Mouse (Mus musculus) frontal cortex, postnatal 36 days (tissue): Measurements from ENCODE around the gene Shmt2.
A peak's percentile ranks its signal among the peaks of the same experiment; 100 is the strongest.

ENCODE experiments used
- DNase-seq, 2 experiments: peaks; one replicate each; pipeline ENCODE4 v3.0.0; 2022; ENCODE audit warnings: low spot score in 2 of 2

Shmt2 gene

DNA sequence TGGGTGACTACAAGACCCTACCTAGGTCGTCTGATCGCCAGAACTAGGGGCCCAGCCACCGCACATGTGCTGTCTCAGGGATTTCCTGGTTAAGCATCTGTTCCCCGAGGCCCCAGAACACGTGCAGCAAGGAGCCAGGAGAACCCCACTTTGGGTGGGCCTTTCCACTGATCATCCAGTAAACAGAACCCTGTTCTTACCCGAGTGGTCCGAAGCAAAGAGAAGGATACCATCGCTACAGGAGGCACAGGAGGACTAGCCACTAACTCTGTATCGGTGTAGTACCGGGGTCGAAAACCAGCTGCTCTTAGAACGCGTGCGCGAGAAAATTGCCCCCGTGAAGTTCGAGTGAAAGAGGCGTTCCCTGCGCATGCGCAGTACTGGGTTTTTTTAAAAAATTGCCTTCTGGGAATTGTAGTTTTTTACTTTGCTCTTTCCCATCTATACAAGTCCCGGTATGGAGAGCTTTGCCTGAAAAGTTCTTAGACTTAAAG lies at the start of gene Shmt2:
Gene Shmt2 (minus strand): TSS at position 357 of the 494 bp plus-strand sequence.
- peak; percentile 79 to 90 for DNase-seq

DNA sequence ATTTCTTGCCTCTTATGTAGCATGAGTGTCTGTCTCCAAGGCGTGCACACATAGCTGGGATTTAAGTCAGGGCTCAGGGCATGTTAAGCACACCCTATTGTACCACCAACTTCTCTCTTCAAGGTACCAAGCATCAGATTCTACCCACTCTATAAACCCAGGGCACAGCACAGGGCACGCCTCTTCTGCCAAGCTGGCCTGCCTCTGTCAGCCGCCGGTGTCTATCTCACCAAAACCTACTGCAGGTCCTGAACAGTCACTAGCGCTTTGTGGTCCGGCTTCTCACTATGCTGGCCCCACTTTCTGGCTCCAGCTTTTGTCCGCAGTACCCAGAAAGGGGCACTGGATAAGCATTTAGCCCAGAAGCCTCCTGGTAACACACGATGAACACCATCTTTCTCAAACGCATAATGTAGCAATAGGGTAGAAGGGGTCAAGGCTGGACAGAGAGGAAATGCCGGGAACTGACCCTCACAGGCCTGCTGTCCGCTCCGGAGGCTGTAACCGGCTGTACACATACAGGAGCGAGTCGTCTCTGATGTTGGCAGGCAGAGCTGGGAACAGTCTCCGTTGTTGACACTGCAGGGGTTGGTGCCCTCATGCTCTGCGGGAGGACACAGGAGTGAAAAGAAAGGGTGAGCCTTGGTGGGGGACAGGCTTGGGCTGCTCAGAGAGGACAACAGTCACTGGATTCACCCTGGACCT lies 48.8 kb upstream of the Shmt2 start:
- DNase-seq, result no peak

DNA sequence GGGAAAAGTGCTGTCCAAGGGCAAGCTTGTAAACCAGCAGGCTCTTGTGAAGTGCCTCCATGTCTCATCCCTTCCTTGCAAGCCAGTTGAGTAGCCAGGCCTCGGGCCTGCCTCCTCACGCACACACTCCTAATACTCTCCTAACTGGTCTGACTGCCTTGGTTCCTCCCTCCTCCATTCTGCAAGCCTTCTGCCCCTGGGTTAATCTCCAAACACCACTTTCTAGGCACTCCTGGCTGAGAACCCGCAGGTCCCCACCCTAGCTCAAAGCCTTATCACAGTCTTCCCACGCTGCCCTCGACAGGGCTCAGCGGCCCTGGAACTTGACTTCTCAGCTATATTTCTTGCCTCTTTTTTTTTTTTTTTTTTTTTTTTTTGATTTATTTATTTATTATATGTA lies 48.1 kb upstream of the Shmt2 start:
- no peak for DNase-seq

DNA sequence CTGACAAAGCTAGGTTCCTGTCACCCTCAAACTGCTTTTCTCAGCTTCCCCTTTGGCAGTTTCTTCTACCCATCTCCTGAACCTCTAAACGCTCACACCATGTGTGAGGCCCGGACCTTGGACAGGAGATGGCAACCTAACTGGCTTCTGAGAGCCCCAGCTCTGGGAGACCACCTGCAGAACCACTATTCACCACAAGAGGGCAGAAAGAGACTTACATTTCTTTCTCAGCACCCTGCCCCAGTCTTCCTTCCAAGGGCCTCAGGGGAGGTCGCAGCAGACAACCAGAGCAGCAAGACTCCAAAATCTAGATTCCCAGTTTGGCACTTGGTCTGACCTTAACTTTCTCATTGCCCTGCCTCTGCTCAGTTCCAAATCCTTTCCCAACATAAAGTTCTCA lies 47.2 kb upstream of the Shmt2 start:
- peak; percentile 62 to 74 for DNase-seq

DNA sequence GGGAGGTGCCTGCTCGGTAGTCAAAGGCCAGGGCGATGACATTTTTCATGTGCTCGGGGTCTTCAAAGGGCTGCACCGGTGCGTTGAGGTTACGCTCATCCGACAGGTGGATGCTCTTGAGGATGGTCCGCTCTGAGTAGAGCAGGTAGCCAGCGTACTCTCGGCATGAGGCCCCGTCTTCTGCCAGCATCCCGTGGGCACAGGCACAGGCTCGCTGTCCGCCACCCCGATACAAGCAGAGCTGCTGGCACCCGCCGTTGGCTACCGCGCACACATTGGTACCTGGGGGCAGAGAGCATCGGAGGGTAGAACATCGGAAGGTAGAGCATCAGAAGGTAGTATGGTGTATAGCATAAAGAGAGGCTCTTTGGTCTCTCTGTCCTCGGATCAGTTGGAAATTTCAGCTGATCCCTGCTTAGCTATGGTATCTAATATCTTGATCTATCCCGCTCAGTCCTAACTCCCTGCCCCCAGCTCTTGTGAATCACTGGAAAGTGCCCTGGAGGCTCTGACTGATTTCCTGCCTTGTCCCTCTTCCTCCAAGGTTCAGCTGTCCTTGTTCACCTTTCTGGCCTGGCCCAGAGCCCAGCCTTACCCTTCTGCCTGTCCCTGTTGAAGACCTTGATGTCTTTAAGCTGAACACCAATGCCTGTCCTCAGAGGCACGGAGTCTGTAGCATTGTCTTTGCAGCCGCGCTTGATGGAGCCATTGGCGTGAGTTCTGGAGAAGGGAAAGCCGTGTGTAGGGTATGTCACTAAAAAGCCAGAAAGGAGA lies 44.5 kb upstream of the Shmt2 start:
- DNase-seq, result no peak

DNA sequence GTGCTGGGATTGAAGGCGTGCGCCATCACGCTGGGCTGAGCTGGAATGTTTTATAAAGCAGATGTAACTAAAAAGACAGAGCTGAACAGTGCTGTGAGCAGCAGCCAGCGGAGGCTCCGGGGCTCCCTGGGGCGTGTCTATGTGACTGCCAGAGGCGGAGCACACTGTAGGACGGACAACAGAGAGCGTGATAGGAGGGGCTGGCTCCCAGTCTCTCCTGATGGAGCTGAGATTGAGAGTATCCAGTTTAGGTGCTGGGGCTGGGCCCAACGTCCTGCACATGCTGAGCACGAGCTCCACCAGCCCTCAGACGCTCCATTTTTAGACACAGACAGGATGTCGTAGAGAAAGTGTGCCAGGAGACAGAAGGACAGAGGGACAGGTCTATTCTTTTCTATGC lies 42.1 kb upstream of the Shmt2 start:
- peak in 1 of 2 experiments; percentile 42 for DNase-seq

DNA sequence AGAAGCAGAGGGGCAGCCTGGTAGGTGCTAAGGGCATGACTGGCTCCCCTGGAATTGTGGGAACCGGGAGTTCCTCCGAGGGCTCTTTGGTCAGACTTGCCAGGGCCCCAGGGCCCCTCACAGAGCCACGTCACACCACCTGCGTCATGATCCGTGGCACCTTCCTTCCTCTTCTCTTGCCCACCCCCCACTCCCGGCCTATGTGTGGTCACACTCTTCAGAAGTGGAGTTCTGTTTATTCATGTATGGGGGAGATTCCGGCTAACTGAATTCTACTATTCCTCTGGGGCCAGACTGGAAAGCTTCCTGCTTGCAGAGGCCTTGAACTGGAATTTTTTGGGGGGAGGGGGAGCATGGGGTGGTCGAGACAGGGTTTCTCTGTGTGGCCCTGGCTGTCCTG lies 41.6 kb upstream of the Shmt2 start:
- DNase-seq, result no peak

DNA sequence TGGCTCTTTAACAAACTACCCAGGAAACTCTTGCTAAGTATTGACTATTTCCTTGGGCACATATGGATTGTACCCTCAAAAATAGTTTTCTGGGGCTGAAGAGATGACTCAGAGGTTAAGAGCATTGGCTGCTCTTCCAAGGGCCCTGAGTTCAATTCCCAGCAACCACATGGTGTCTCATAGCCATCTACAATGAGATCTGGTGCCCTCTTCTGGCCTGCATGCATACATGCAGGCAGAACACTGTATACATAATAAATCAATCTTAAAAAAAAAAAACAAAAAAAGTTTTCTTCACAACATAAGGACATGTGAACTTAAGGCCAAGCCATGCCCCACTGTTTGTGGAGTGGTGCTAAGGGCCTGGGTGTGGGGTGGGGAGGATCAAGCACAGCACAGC lies 38.9 kb upstream of the Shmt2 start:
- DNase-seq, result no peak

DNA sequence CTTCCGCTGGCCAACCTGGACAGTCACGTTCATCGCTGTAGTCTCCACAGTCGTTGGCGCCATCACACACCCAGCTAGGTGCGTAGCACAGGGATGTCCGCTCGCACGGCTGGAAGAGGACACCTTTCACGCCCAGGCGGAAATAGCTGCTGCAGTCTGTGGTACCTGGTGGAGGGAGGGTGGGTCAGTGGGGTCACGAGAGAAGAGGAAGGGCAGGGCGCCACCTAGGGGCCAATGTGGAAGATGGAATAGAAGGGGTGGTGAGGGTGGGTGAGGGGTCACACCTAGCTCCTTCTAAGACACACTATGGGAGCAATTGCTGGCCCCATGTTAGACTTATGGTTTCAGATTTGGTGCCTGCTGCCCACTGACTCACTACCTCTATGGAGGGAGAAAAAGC lies 35.2 kb upstream of the Shmt2 start:
- DNase-seq, result no peak

DNA sequence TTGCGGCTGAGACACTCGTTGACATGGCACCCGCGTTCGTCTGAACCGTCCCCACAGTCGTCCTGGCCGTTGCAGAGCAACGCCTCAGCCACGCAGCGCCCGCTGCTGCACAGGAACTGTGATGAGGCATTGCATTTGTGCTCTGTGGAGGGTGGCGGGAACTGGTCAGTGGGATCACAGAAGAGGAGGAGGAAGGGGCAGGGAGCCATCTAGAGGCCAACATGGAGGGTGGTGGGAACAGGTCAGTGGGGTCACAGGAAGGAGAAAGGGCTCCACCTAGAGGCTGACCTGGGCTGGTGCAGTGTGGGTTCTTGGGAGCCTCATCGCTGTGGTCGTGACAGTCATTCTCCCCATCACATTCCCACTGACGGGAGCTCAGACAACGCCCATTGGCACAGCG lies 33.5 kb upstream of the Shmt2 start:
- no peak for DNase-seq

DNA sequence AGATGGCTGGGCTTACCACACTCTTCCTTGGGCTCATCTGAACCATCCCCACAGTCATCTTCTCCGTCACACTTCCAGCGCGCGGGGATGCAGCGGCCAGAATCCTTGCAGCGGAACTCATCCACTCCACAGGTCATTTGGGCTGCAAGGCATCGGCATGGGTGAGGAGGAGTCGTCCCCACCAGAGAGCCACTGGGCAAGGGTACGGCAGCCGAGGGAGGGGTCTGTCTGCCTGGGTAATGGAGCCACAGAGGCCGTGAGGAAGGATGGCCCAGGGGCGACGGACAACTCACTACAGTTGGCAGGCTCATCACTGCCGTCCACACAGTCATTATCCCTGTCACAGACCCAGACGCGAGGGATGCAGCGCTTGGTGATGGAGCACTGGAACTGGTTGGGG lies 27.6 kb upstream of the Shmt2 start:
- DNase-seq, result no peak

DNA sequence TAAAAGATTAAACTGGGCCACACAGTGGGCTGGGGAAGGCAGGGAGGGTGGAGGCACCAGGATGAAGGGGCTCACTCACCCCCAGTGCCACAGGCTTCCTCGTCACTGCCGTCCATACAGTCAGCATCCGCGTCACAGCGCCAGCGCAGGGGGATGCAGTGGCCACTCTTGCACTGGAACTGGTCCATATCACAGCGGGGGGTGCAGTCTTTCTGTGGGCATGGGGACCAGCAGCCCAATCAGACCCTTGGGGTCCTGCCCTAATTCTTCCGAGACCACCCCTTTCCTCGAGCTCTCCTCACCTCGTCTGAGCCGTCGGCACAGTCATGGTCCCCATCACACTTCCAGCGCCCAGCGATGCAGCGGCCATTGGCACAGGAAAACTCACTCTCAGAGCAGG lies 26.0 kb upstream of the Shmt2 start:
- DNase-seq, result no peak

DNA sequence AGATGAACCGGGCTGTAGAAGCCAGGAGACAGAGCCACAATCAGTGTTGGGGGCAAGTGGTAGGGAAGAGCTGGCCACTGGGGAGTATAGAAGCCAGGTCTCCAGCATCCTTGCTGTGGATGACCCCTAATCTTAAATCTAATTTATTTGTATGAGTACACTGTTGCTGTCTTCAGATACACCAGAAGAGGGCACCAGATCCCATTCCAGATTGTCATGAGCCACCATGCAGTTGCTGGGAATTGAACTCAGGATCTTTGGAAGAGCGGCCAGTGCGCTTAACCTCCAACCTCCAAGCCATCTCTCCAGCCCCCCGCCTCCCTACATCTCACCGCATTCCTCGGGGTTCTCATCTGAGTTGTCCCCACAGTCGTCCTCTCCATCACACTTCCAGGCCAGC lies 24.3 kb upstream of the Shmt2 start:
- DNase-seq, result no peak

DNA sequence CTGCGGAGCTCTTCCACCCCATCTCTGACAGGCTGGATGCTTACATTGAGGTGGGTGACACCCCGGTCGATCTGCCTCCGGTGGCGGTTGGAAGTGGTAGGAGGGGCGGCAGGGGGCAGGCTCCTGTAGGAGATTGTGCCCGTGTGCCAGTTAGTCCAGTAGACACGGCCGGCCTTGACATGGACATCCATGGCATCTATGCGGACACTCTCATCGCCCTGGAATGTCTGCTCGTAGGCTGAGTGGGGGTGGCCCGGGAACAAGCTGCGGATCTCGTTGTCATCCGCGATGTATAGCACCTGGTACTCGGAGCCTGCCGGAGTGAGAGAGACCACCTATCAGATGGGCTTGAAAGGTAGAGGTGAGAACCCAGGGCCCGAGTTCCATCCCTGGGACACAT lies 22.1 kb upstream of the Shmt2 start:
- no peak for DNase-seq

DNA sequence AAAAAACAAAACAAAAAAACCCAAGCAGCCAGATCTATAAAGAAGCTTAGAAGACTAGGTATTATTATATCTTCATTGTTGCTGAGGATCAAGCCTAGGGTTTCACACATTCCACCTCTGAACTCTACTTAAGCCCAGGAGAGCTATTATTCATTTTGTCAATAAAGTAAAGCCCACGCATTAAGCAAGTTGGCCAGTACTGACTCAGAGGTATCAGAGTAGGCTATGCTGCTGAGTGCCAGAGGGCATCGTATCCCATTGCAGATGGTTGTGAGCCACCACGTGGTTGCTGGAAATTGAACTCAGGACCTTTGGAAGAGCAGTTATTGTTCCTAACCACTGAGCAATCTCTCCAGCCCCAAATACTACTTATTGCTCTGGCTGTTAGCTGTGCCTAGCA lies 21.7 kb upstream of the Shmt2 start:
- no peak for DNase-seq

DNA sequence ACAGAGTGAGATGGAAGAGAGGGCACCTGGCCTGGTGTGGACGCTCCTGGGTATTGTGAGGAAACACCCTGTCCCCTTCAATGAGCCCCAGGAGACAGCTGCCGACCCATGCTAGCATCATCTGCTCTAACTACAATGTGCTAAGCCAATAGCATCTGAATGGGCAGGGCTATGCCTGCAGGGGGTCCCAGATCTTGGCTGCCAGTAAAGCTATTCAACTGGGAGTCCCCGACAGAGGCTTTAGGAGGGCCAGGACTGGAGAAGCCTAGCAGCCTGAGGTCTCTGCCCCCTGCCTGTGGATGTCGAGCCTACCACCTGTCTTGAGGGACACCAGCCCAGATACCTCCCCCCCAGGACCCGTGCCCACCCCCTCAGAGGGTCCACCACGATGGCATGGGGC lies 20.5 kb upstream of the Shmt2 start:
- DNase-seq, result no peak

DNA sequence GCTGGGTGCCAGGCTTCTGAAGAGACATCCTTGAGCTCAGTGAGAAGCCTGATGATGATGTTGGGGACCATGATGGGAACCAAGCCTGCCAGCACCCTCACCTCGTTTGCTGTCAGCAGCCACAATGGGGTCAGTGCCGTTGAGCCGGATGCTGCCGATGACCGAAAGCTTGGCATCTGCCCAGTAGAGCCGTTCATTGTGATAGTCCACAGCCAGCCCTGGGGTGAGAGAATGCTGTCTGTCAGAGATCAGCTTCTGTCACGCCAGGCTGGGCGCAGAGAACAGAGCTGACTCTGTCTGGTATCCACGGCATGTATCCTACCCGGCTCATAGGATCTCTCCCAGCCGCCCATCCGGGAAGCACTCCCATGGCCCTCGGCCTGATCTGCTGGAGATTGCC lies 19.8 kb upstream of the Shmt2 start:
- no peak for DNase-seq

DNA sequence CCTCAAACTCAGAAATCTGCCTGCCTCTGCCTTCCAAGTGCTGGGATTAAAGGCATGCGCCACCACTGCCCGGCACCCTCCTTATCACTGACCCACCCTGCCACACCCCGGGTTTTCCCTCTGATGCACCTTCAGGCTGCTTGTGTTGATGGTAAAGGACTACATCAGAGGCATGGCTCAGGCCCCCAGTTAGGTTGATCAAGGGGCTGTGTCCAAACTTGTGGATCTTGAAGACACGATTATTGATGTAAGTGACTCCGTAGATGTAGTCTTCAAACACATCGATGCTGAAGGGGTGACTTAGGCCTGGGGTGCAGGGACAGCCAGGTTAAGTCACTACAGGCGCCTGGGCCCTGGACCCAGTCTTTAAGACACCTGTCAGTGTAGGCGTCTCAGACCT lies 19.3 kb upstream of the Shmt2 start:
- DNase-seq, result no peak

DNA sequence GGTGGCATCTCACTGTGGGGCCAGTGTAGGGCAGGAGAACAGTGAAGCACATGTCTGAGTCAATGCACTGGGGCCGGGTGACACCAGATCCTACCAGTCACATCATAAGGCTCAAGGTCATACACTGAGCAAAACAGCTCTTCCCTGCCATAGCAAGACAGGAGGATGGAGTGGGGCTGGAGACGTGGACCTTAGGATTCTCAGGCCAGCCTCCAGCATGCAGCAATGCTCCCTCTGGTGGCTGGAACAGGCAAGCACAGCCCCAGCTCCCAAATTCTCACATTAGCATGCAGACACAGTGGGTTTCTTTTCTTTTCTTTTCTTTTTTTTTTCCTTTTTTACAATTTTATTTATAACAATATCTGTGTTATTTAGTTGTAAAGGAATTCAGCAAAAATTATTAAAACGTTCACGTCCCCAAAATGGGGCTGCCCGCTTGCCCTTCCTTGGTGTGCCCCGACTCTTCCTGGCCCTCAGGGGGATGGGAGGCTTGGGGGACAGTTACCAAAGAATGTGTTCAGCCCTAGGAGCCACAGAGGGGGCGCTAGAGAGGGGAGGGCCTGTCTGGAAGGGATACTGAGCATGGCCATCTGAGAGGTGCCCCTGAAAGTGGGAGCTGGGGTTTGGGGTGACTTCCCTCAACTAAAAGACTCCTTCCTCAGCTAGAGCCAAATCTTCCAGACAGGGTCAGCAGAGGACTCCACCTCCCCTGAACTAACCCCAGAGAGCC lies 15.8 kb upstream of the Shmt2 start:
- peak; percentile 80 to 88 for DNase-seq

DNA sequence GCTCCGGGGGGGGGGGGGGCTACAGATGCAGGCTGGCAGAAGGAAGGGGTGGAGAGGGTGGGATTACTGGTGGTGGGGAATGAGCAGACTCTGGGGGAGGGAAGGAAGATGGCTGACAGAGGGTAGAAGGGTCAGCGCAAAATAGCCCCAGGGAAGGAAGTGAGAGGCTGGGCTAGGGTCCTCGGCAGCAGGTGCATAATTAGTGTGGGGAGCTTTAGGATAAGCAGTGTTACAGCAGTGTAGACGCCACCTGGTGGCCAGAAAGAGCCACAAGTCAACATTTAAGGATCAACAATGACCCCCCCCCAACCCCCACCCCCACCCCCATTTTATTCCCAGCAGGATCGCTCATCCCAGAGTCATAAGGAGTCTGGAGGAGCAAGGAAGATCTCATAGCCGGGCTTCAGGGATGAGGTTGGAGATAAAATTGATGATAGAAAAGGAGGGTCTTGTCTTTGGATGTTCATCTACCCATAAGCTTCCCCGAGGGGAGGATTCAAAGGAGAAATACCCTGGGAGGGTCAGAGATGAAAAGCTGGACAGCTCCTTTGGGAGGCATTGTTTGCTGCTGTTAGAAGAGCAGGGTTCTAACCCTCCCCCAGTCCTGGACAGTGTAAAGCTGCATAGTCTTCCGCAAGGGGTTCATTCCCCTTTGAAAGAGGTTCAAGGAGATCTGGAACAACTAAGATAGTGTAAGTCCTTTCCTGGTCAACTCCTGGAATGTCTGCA lies 14.5 kb upstream of the Shmt2 start:
- peak in 1 of 2 experiments; percentile 52 for DNase-seq

DNA sequence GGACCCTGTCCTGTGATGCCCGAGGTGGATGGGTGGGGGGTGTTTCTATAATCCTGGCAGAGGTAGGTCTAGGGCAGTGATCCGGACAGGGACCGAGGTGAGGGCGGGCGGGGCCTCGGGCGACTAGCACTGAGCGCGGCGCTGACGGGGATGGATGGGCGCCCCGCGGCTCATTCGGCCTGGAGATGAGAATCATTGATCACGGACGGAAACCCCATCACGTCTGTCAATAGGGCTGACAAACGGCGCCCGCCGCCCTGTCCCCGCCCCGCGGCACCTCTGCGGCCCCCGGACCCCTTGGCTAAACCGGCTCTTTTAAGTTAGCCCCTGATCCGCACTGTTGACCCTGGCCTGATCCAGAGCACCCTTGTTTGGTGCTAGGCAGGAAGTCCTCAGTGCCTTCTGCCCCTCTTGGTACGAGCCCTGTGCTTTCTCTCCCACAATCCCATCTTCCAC lies 12.7 kb upstream of the Shmt2 start:
- DNase-seq, result no peak
